Mouse (Mus musculus): ENCODE data around the gene Bbc3. TPM values are rescaled to one million over a fixed set of nuclear protein-coding genes. Genes with fewer than 3 reads are reported as not detected.

Gene Bbc3
- polyA plus RNA-seq, 1 experiment: 9.2 TPM

DNA sequence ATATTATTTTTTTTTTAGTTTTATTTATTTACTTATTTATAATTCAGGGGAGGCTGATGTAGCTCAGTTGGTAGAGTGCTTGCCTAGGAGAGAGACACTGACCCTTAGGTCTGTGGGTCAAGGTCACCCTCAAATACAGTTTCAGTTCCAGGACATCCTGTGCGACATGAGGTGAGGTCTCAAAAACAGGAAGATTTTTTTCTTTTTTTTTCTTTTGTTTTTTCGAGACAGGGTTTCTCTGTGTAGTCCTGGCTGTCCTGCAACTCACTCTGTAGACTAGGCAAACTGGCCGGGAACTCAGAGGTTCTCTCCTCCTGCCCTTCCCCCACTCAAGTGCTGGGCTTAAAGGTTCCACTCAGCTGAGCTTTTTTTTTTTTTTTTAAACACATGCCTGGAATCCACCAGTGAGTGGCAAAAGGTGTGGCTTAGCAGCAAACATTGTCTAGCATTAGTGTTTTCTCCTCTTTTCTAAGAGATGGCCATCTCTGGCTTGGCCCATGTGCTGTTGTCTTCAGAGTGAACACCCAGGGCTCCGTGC, 7.1 kb downstream of the Bbc3 start:
- Histone ChIP-seq H3K4me1 (ENCODE audit: control insufficient read depth, insufficient read depth, low read length) (peaks cover 8% of the 10 kb centered on the region), H3K4me3 (replicated peaks; ENCODE audit: control insufficient read depth, low read depth, low read length) (no peak overlapping the region), H3K27ac (ENCODE audit: control insufficient read depth, insufficient read depth, low read depth, low read length, poor library complexity) (no peak overlapping the region)
- WGBS: 46% methylated on average over 4 of the region's 4 CpGs
- TF ChIP-seq POLR2A (IDR thresholded peaks at IDR 0.05; ENCODE audit: borderline replicate concordance, control insufficient read depth, low read depth, low read length): no peak
- TF ChIP-seq CTCF (IDR thresholded peaks at IDR 0.05; ENCODE audit: control insufficient read depth, insufficient read depth, low read length): no peak

DNA sequence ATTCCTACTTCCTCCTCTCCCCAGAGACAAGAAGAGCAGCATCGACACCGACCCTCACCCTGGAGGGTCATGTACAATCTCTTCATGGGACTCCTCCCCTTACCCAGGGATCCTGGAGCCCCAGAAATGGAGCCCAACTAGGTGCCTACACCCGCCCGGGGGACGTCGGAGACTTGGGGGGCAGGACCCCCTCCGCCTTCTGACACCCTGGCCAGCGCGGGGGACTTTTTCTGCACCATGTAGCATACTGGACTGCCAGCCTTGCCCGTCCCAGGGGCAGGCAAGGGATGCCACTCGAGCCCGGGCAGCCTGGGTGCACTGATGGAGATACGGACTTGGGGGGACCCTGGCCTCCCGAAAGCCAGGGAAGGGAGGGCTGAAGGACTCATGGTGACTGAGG, 8.9 kb downstream of the Bbc3 start:
- 91% methylated on average over 14 of the region's 14 CpGs for WGBS

DNA sequence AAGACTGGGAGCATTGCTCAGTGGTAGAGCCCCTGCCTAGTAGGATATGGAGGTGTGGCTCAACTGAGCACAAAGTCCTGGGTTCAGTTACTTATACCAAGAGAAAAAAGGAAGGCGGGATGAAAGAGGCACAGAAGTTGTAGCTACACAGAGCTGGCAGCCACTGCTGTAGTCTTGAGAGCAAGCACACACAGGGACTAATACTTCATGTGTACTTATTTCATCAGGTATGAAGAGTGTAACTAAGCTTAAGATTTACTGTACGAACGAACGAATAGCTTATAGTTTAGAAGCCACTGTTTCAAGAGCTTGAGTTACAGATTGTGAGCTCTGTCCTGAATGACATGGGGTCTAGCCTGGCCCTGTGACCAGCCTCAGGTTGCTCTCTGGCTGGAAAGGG, 11.0 kb downstream of the Bbc3 start:
- Histone ChIP-seq H3K4me1 (ENCODE audit: control insufficient read depth, insufficient read depth, low read length) (no peaks in the 10 kb centered on the region; the same call in 1 of the 2 replicates), H3K27ac (ENCODE audit: control insufficient read depth, insufficient read depth, low read depth, low read length, poor library complexity) (no peak overlapping the region), H3K4me3 (replicated peaks; ENCODE audit: control insufficient read depth, low read depth, low read length) (no peak overlapping the region)
- no peak for TF ChIP-seq POLR2A (IDR thresholded peaks at IDR 0.05; ENCODE audit: borderline replicate concordance, control insufficient read depth, low read depth, low read length)
- no peak for TF ChIP-seq CTCF (IDR thresholded peaks at IDR 0.05; ENCODE audit: control insufficient read depth, insufficient read depth, low read length)
- WGBS: 89% methylated on average over 4 of the region's 4 CpGs

More for the DNA sequence above, 8.9 kb downstream of the Bbc3 start:
- no peak overlapping the region for H3K4me3 ChIP-seq (replicated peaks; ENCODE audit: control insufficient read depth, low read depth, low read length)
- peaks cover 3% of the 10 kb centered on the region; the same call in 1 of the 2 replicates for H3K4me1 ChIP-seq (ENCODE audit: control insufficient read depth, insufficient read depth, low read length)
- TF ChIP-seq POLR2A (IDR thresholded peaks at IDR 0.05; ENCODE audit: borderline replicate concordance, control insufficient read depth, low read depth, low read length): no peak
- no peak for TF ChIP-seq CTCF (IDR thresholded peaks at IDR 0.05; ENCODE audit: control insufficient read depth, insufficient read depth, low read length)
- no peak overlapping the region for H3K27ac ChIP-seq (ENCODE audit: control insufficient read depth, insufficient read depth, low read depth, low read length, poor library complexity)

DNA sequence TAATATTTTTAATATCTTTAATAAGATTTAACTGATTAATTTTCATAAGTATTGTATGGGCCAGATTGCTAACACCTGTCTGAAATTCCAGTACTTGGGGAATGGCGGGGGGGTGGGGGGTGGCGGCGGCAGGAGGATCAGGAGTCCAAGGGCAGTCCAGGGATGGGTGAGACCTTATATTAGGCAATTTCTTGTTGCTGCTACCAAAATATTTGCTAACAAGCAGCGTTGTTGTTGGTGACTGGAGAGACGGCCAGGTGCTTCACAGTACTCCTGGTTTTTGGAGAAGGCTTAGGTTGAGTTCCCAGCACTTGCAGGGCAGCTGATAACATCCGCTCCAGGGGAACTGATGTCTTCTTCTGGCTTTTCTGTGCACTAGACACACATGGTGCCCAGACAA, 12.3 kb downstream of the Bbc3 start:
- no peaks in the 10 kb centered on the region for H3K4me1 ChIP-seq (ENCODE audit: control insufficient read depth, insufficient read depth, low read length)
- H3K4me3 ChIP-seq (replicated peaks; ENCODE audit: control insufficient read depth, low read depth, low read length): no peak overlapping the region
- TF ChIP-seq CTCF (IDR thresholded peaks at IDR 0.05; ENCODE audit: control insufficient read depth, insufficient read depth, low read length) (no peak), POLR2A (IDR thresholded peaks at IDR 0.05; ENCODE audit: borderline replicate concordance, control insufficient read depth, low read depth, low read length) (no peak)
- 86% methylated on average over 6 of the region's 6 CpGs for WGBS
- H3K27ac ChIP-seq (ENCODE audit: control insufficient read depth, insufficient read depth, low read depth, low read length, poor library complexity): no peak overlapping the region

DNA sequence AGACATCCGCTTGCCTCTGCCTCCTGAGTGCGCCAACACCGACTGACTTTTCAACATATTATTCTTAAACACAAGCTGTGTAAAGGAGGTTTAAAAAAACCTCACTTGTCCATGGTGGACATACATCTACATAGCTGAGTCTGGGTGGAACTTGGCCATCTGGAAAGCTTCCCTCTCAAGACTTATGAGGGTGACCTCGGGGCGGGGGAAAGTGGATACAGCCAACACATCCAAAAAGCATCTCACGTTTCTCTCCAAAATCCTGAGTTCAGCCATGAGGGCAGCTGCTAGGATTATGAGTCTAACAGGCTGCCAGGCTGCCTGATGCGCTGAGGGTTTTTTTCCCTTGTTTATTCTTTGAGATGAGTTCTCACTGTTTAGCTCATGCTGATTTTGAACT, 16.5 kb downstream of the Bbc3 start:
- no peaks in the 10 kb centered on the region for H3K4me1 ChIP-seq (ENCODE audit: control insufficient read depth, insufficient read depth, low read length)
- WGBS: 92% methylated on average over 7 of the region's 7 CpGs

DNA sequence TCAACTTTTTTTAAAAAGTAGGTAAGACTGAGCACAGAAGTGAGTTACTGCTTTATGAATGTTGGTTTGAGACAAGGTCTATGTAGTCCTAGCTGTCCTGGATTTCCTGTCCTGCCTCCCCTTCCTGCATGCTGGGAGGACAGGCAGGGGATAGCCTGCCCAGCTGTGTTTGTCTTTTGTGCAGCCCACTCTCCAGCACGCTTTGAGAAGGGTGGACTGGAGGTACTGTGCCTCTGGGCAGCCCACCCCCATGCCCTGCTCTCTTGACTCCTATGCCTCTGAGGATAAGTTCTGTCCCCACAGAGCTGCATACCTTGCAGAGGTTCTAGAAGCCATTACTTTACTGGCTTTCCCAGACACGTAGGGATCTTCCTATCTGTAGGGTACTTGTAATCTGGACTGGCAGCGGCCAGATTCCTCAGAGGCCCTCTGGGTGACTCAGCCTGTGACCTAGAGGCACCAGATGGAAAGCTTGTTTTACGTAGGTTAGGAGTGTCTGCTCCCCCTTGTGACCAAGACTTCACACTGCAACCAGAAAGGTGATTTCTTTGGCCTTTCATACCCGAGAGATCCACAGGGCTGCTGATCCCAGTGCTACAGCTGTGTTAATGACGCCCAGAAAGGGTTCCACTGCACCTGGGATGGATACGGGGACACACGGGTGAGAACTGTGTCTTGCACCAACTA, 17.9 kb downstream of the Bbc3 start:
- TF ChIP-seq CTCF (IDR thresholded peaks at IDR 0.05; ENCODE audit: control insufficient read depth, insufficient read depth, low read length) (peak; percentile 65), POLR2A (IDR thresholded peaks at IDR 0.05; ENCODE audit: borderline replicate concordance, control insufficient read depth, low read depth, low read length) (no peak)
- Histone ChIP-seq H3K4me1 (ENCODE audit: control insufficient read depth, insufficient read depth, low read length) (no peaks in the 10 kb centered on the region), H3K4me3 (replicated peaks; ENCODE audit: control insufficient read depth, low read depth, low read length) (no peak overlapping the region), H3K27ac (ENCODE audit: control insufficient read depth, insufficient read depth, low read depth, low read length, poor library complexity) (no peak overlapping the region)
- WGBS: 28% methylated on average over 8 of the region's 8 CpGs

More for the DNA sequence above, 16.5 kb downstream of the Bbc3 start:
- H3K4me3 ChIP-seq (replicated peaks; ENCODE audit: control insufficient read depth, low read depth, low read length): no peak overlapping the region
- TF ChIP-seq POLR2A (IDR thresholded peaks at IDR 0.05; ENCODE audit: borderline replicate concordance, control insufficient read depth, low read depth, low read length): no peak
- TF ChIP-seq CTCF (IDR thresholded peaks at IDR 0.05; ENCODE audit: control insufficient read depth, insufficient read depth, low read length): no peak
- no peak overlapping the region for H3K27ac ChIP-seq (ENCODE audit: control insufficient read depth, insufficient read depth, low read depth, low read length, poor library complexity)

DNA sequence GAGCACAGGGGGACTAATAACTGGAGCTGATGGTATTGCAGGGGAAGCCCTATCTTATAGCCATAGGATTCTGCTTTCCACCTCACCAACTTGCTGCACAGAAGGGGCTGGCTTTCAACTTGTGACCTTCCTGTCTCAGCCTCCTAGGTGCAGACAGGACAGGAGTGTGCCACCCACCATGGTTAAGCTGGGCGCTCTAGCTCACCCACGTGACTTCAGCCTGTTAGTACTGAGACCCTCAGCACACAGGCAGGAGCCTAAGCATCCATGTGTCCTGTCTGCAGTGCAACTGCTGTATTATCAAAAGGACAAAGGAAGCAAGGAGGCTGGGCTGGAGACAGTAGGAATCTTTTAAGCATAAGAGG, 18.4 kb downstream of the Bbc3 start:
- TF ChIP-seq CTCF (IDR thresholded peaks at IDR 0.05; ENCODE audit: control insufficient read depth, insufficient read depth, low read length) (no peak), POLR2A (IDR thresholded peaks at IDR 0.05; ENCODE audit: borderline replicate concordance, control insufficient read depth, low read depth, low read length) (no peak)
- Histone ChIP-seq H3K4me3 (replicated peaks; ENCODE audit: control insufficient read depth, low read depth, low read length) (no peak overlapping the region), H3K4me1 (ENCODE audit: control insufficient read depth, insufficient read depth, low read length) (no peaks in the 10 kb centered on the region), H3K27ac (ENCODE audit: control insufficient read depth, insufficient read depth, low read depth, low read length, poor library complexity) (no peak overlapping the region)
- WGBS: 94% methylated on average over 2 of the region's 2 CpGs

DNA sequence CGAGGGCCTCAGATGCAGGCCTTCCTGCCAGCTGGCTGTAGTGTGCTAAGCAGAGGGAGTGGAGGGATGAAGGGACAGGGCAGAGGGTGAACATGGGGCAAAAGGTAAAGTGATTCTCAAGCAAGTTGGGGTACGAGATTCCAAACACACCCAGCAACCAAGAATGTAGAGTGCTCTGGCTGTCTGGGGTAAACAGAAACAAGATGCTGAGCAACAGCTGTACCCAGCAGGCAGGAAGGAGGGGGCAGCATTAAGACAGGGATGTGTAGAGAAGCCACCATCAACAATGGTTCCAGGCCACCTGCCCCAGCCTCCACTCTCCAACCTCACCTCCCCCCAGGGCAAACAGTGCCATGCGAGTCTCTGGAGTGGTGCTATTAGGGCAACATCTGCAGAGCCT, 21.0 kb downstream of the Bbc3 start:
- Histone ChIP-seq H3K4me3 (replicated peaks; ENCODE audit: control insufficient read depth, low read depth, low read length) (no peak overlapping the region), H3K27ac (ENCODE audit: control insufficient read depth, insufficient read depth, low read depth, low read length, poor library complexity) (no peak overlapping the region), H3K4me1 (ENCODE audit: control insufficient read depth, insufficient read depth, low read length) (no peaks in the 10 kb centered on the region)
- TF ChIP-seq POLR2A (IDR thresholded peaks at IDR 0.05; ENCODE audit: borderline replicate concordance, control insufficient read depth, low read depth, low read length) (no peak), CTCF (IDR thresholded peaks at IDR 0.05; ENCODE audit: control insufficient read depth, insufficient read depth, low read length) (no peak)
- 85% methylated on average over 3 of the region's 3 CpGs for WGBS
